Mouse (Mus musculus) forebrain, embryonic 14.5 days (tissue): ENCODE data around the gene Atp5h. TPM values are rescaled to one million over a fixed set of nuclear protein-coding genes. Genes with fewer than 3 reads are reported as not detected.

ENCODE experiments used
- ATAC-seq: fragments of 200-750 bp; cut with Nextera tagmentation; 2 replicates; pipeline ENCODE4 v1.8.0; 2017; ENCODE audit warnings: mild to moderate bottlenecking, moderate library complexity
- DNase-seq: peaks from one replicate; pipeline ENCODE4 v3.0.0-alpha.2; 2015; ENCODE audit warnings: low spot score
- H3K27ac ChIP-seq: fragments of 300-500 bp; sonication (generic); 2 replicates; pipeline ENCODE4 v1.5.1; 2014; ENCODE audit warnings: low read depth, mild to moderate bottlenecking, control low read depth, low read length, moderate library complexity
- H3K27me3 ChIP-seq: fragments of 300-500 bp; sonication (generic); replicated peaks from 2 replicates; pipeline ENCODE4 v1.6.1; 2014; ENCODE audit warnings: low read length, control low read depth, mixed read lengths; ENCODE audit not compliant: control insufficient read depth, insufficient read depth
- H3K36me3 ChIP-seq: fragments of 300-500 bp; sonication (generic); 2 replicates; pipeline ENCODE4 v1.6.1; 2014; ENCODE audit warnings: low read length, control low read depth; ENCODE audit not compliant: control insufficient read depth, insufficient read depth
- H3K4me1 ChIP-seq: fragments of 300-500 bp; sonication (generic); 2 replicates; pipeline ENCODE4 v1.6.1; 2014; ENCODE audit warnings: antibody characterized with exemption, low read length, control low read depth; ENCODE audit not compliant: control insufficient read depth, insufficient read depth
- H3K4me2 ChIP-seq: fragments of 300-500 bp; sonication (generic); 2 replicates; pipeline ENCODE4 v1.6.1; 2014; ENCODE audit warnings: mild to moderate bottlenecking, control low read depth, low read length
- H3K4me3 ChIP-seq: fragments of 300-500 bp; sonication (generic); 2 replicates; pipeline ENCODE4 v1.5.1; 2014; ENCODE audit warnings: low read depth, low read length, control low read depth
- H3K9ac ChIP-seq: fragments of 300-500 bp; sonication (generic); 2 replicates; pipeline ENCODE4 v1.6.1; 2014; ENCODE audit warnings: mild to moderate bottlenecking, low read length, control low read depth, moderate library complexity
- H3K9me3 ChIP-seq: fragments of 300-500 bp; sonication (generic); replicated peaks from 2 replicates; pipeline ENCODE4 v1.6.1; 2016; ENCODE audit warnings: low read length, control low read depth, mixed read lengths; ENCODE audit not compliant: control insufficient read depth
- WGBS: fragments of 180-500 bp; shearing (Covaris S2); extraction: QIAGEN DNeasy Blood & Tissue Kit; methylation state at CpG from one replicate; pipeline ENCODE4 v1.1.7; 2014; 5-methylcytosine and 5-hydroxymethylcytosine counted together
- polyA plus RNA-seq: library from polyadenylated mRNA; unstranded; fragments of >200 nt; fragmentation: Nextera tagmentation; extraction: Ambion mirVana; gene quantifications from 2 replicates; pipeline ENCODE4 v1.2.1, GENCODE M21; 2014

Atp5h gene
- polyA plus RNA-seq, 1 experiment from 2014 or later, result 904 TPM

DNA sequence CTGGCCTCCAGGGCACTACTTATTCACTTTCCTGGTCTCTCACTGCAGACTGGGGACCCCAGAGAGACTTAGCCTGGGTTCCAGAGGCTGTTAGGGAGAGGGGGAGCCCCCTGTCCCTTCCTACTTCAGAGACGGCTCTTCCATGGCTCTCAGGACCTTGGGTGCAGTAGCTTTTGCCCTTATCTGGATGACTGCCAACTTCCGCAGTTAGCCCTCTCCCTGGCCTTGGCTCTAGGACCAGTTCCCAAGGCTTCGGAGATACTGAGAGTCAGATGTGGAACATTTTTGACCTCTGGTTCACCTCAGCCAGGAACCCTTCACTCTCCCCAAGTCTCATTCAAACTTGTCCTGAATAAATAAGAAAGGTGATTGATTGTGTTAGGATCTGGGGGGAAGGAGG, 27.1 kb upstream of the Atp5h start:
- no peak for ATAC-seq

DNA sequence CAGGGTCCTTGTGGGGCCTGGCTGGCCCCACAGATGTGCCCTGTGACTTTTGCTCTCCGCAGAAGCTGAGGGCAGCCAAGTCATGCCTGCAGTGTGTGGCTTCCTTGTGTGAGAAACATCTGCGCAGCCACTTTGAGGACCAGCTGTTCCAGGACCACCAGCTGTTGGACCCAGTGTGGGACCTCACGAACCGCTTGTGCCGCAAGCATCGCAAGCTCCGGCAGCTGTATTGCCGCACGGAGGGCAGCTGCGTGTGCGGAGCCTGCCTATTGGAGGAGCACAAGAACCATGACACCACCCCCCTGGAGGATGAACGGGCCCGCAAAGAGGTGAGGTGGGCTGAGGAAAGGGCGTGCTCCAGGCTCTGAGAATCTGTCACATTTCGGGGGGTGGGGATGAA, 21.7 kb upstream of the Atp5h start:
- no peak for DNase-seq
- Histone ChIP-seq H3K9ac (no peak overlapping the region), H3K4me1 (no peaks in the 10 kb centered on the region), H3K27me3 (no peaks in the 10 kb centered on the region), H3K9me3 (no peaks in the 10 kb centered on the region), H3K36me3 (no peaks in the 10 kb centered on the region), H3K27ac (no peak overlapping the region), H3K4me3 (no peak overlapping the region), H3K4me2 (no peak overlapping the region)
- ATAC-seq, result no peak
- WGBS, result 57% methylated on average over 15 of the region's 15 CpGs

More for the DNA sequence above, 27.1 kb upstream of the Atp5h start:
- no peak for DNase-seq
- Histone ChIP-seq H3K4me3 (no peak overlapping the region), H3K9ac (no peak overlapping the region), H3K36me3 (no peaks in the 10 kb centered on the region), H3K4me1 (no peaks in the 10 kb centered on the region), H3K27me3 (no peaks in the 10 kb centered on the region), H3K9me3 (no peaks in the 10 kb centered on the region), H3K4me2 (no peak overlapping the region), H3K27ac (no peak overlapping the region)
- WGBS, result 86% methylated on average over 3 of the region's 3 CpGs

DNA sequence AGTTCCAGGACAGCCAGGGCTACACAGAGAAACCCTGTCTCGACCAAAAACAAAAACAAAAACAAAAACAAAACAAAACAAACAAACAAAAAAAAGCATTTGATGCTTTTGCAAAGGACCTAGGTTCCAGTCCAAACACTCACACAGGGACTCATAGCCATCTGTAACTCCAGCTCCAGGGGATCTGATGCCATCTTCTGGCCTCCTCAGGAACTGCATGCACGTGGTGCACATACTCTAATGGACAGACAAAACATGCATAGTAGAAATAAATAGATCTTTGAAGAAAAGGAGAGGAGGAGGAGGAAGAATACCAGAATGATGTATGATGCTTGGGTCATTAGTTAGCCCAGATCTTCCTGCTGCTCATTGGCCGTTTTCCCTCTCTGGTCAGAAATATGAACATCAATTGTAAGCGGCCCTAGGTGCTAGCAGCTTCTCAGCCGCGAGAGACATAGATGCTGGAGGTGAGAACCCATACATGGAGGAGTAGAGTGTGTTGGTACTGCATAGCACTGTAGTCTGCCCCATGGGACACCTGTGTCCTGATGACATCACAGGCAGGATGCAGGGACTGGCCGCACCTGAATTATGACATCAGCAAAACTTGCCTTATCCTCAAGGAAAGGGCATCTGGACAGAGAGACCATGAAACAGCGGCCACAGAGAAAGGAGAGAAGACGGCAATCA, 20.3 kb upstream of the Atp5h start, which contains the start of gene Trim80:
Gene Trim80, plus strand, starts transcription at position 640 of the 690 bp plus-strand sequence.
- no peaks in the 10 kb centered on the region for H3K9me3 ChIP-seq
- H3K4me1 ChIP-seq, result peaks cover 3% of the 10 kb centered on the region; the same call in 1 of the 2 replicates
- DNase-seq (no peak), ATAC-seq (no peak)
- H3K36me3 ChIP-seq, result no peaks in the 10 kb centered on the region
- H3K9ac ChIP-seq, result no peak within 1 kb of the TSS
- no peak within 1 kb of the TSS for H3K4me2 ChIP-seq
- WGBS, result 90% methylated on average over 9 of the region's 9 CpGs
- H3K27ac ChIP-seq, result no peak within 1 kb of the TSS
- H3K27me3 ChIP-seq, result no peaks in the 10 kb centered on the region
- no peak within 1 kb of the TSS for H3K4me3 ChIP-seq

DNA sequence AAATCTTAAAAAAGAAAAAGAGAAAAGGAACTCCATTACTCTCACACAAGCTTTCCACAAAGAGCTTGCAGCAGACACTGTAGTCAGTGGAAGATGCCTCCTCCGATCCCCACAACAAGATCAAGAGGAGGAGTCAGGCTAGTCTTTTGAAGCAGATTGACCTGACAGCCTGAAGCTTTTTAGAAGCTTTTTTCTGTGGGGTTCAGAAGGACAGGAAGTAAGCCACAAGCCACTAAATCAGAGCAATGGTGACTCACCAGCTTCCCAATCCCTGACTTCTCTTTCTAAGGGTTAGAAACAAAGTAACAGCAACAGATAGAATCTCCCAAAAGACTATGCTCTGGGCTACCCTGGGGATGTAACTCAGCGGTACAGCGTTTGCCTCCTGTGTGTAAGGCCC, 19.6 kb upstream of the Atp5h start:
- H3K27me3 ChIP-seq, result no peaks in the 10 kb centered on the region
- H3K4me2 ChIP-seq, result no peak overlapping the region
- no peaks in the 10 kb centered on the region for H3K36me3 ChIP-seq
- ATAC-seq, result no peak
- no peak overlapping the region for H3K27ac ChIP-seq
- H3K9ac ChIP-seq, result no peak overlapping the region
- no peaks in the 10 kb centered on the region for H3K9me3 ChIP-seq
- no peak overlapping the region for H3K4me3 ChIP-seq
- peaks cover 3% of the 10 kb centered on the region; the same call in 1 of the 2 replicates for H3K4me1 ChIP-seq
- WGBS, result 92% methylated on average over 3 of the region's 3 CpGs
- no peak for DNase-seq

DNA sequence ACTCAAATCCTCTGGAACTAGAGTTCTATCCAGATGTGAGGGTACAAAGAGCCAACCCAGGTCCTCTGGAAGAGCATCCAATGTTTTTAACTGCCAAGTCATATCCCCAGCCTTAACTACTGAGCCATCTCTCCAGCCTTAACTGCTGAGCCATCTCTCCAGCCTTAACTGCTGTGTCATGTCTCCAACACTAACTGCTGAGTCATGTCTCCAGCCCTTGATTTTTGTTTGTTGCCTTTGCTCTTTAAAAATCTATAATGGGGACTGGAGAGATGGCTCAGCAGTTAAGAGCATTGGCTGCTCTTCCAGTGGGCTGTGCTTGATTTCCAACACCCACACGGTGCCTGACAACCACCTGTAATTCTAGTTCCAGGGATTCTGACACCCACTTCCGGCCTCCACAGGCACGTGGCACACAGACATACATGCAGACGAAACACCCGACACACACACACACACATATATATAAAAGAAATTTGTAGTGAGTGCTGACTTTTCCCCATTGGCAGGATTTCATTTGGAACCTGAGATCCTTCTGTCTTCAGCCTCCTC, 17.9 kb upstream of the Atp5h start:
- Histone ChIP-seq H3K9me3 (no peaks in the 10 kb centered on the region), H3K27ac (no peak overlapping the region), H3K4me1 (peaks cover 3% of the 10 kb centered on the region; the same call in 1 of the 2 replicates), H3K36me3 (peaks cover 7% of the 10 kb centered on the region), H3K4me2 (no peak overlapping the region), H3K4me3 (no peak overlapping the region), H3K27me3 (no peaks in the 10 kb centered on the region), H3K9ac (no peak overlapping the region)
- no peak for DNase-seq
- 81% methylated on average over 5 of the region's 5 CpGs for WGBS
- ATAC-seq, result no peak

DNA sequence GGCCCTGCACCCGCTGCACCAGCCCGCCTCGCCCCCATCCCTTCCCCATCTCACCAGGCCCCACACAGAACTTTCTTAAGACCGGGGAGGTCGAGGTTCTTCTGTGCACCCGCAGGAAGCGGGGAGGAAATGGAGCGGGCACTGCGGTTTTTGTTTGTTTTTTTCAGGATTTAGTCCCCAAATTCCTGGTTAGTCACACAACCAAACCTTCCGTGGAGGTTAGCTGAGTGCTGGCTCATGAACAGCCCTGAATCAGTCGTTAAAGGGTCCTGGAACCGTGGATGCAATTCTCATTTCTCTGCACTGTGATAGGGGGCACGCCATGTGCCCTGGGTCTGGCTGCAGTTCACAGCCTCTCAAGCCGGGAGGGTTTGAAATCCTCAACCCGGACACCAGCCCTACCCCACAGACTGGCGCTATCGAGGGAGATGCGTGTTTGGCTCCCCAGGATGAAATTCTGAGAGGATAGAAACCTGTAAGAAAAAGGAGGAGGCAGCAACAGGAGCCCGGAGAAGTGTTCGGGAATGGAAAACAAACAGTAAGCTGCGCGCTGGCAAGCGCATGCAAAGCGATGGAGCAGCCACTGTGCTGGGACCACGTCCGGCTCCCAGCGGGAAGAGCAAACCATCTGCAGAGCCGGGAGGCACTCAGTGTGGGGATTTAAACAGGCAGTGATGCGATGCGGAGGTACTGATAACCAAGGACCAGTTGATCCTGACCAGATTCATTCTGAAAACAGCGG, 16.0 kb upstream of the Atp5h start:
- no peaks in the 10 kb centered on the region for H3K9me3 ChIP-seq
- H3K4me3 ChIP-seq, result peak overlapping the region; percentile 21; the same call in 1 of the 2 replicates
- peak overlapping the region; percentile 56 for H3K4me2 ChIP-seq
- peaks cover 25% of the 10 kb centered on the region for H3K36me3 ChIP-seq
- peaks cover 3% of the 10 kb centered on the region; the same call in 1 of the 2 replicates for H3K4me1 ChIP-seq
- H3K27ac ChIP-seq, result no peak overlapping the region
- no peaks in the 10 kb centered on the region for H3K27me3 ChIP-seq
- WGBS, result 9% methylated on average over 31 of the region's 31 CpGs
- peak overlapping the region; percentile 38; the same call in 1 of the 2 replicates for H3K9ac ChIP-seq
- DNase-seq, result peak; percentile 72
- peak; percentile 61; the same call in 1 of the 2 replicates for ATAC-seq

DNA sequence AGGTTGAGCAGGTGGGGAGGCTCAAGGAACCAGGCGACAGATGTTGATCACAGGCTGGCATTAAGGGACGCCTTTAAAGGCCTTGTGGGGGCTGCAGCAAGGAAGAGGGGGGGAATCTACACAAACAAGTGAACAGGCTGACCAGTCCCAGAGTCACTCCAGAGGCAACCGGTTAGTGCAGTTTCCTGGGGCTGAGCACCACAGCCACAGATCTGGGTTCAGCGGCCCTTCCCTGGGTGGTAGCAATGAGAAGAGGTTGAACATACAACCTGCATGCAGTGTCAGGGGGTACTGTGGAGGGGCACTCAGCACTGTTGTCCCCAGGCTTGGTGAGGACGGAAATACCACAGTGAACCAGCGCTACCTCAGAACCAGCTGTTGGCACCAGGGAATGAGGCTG, 13.6 kb upstream of the Atp5h start:
- ATAC-seq (no peak), DNase-seq (no peak)
- Histone ChIP-seq H3K9ac (no peak overlapping the region), H3K9me3 (no peaks in the 10 kb centered on the region), H3K4me1 (peaks cover 3% of the 10 kb centered on the region; the same call in 1 of the 2 replicates), H3K4me3 (no peak overlapping the region), H3K4me2 (no peak overlapping the region), H3K36me3 (peaks cover 46% of the 10 kb centered on the region), H3K27me3 (no peaks in the 10 kb centered on the region), H3K27ac (no peak overlapping the region)
- 81% methylated on average over 6 of the region's 6 CpGs for WGBS

DNA sequence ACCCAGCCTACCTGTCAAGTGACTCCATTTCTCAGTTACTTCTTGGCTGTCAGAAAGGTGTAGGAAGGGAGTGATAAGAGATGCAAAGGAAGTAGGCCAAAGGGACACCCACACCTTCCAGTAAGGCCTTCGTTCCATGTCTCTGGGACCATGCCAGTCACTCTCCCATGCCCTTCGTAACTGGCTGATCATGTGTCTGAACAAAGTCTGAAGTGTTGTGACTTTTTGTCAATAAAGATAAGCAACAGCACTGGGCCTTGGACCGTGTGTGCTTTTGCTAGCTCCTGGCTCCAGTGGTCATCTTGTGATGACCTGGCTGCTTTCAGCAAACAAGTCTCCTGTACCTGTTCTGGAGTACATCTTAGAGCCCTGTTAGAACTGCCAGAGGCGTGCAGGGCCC, 13.1 kb upstream of the Atp5h start:
- ATAC-seq, result no peak
- Histone ChIP-seq H3K4me2 (no peak overlapping the region), H3K36me3 (peaks cover 47% of the 10 kb centered on the region), H3K27me3 (no peaks in the 10 kb centered on the region), H3K9ac (no peak overlapping the region), H3K4me3 (no peak overlapping the region), H3K27ac (no peak overlapping the region), H3K9me3 (no peaks in the 10 kb centered on the region), H3K4me1 (peaks cover 3% of the 10 kb centered on the region; the same call in 1 of the 2 replicates)
- WGBS, result 82% methylated on average over 4 of the region's 4 CpGs
- no peak for DNase-seq
